Mouse (Mus musculus) lung, postnatal 36 days (tissue): ENCODE data around the gene Crx.

Source experiments
- DNase-seq: peaks from one replicate; pipeline ENCODE4 v3.0.0; 2022; ENCODE audit warnings: mixed read lengths

The Crx gene

DNA sequence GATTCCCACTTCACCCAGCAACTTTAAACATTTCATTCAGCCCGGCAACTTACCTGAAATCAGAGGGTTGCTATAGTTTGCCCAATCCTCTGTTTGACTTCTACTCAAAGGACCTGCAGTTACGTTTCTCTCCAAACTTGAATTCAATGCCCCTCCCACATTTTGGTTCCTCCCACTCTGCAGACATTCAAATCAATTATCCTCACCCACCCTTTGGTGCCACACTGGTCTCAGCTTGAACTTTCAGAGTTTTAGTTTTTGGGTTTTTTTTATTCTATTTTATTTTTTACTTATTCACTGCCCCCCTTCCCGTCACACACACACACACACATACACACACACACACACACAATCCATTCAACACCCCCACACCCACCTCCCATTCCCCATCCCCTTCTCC, 40.2 kb downstream of the Crx start, which contains the start of gene Obox6:
Gene Obox6, minus strand, starts transcription at position 101 of the 400 bp plus-strand sequence.
- no peak for DNase-seq
